Mouse (Mus musculus) CD4-positive naive resting alpha-beta T cell, adult 76 days (primary cell): ENCODE data around the gene Smad6. TPM values are rescaled to one million over a fixed set of nuclear protein-coding genes. Genes with fewer than 3 reads are reported as not detected.

ENCODE experiments used
- total RNA-seq: library from RNA; stranded (reverse); gene quantifications from one replicate; pipeline ENCODE4 v1.2.4, GENCODE M21; 2023

The Smad6 gene
- 0.44 TPM for total RNA-seq

GRCm38 (mm10) chr9:64021853-64022561 is at the start of gene Smad6:
Smad6 (minus strand) TSS chr9:64022059.

Other genes with a start within 250 kb of the Smad6 start
- gene Lctl, start 95.1 kb upstream of the Smad6 start, total RNA-seq = not detected
- 3.4 TPM for gene Zwilch, start 151.0 kb upstream of the Smad6 start, total RNA-seq
- gene Rpl4, start 151.3 kb upstream of the Smad6 start, total RNA-seq = 2,248 TPM
- gene Snapc5, start 157.2 kb upstream of the Smad6 start, total RNA-seq = 19.4 TPM
- 0.94 TPM for gene Uchl4, start 213.1 kb upstream of the Smad6 start, total RNA-seq
- 54.1 TPM for gene Map2k1, start 231.6 kb upstream of the Smad6 start, total RNA-seq